Mouse (Mus musculus) cortical plate, adult 2 months (tissue): Measurements from ENCODE around the gene Slc7a5.

Source experiments
- CTCF ChIP-seq: fragments of 200-500 bp; IDR thresholded peaks from 2 replicates; pipeline ENCODE4 v1.5.1; 2011; ENCODE audit warnings: mild to moderate bottlenecking, control low read depth, low read length; ENCODE audit not compliant: insufficient read depth; ENCODE audit errors: extremely low read depth
- POLR2A ChIP-seq: fragments of 200-500 bp; IDR thresholded peaks from 2 replicates; pipeline ENCODE4 v1.6.1; 2011; ENCODE audit warnings: mild to moderate bottlenecking, low read length, control low read depth; ENCODE audit not compliant: insufficient read depth; ENCODE audit errors: extremely low read depth

- TF ChIP-seq CTCF (no peak), POLR2A (no peak)
Observed at GRCm38 (mm10) chr8:121950749-121951655, 43.5 kb upstream of the Slc7a5 start.
